Mouse (Mus musculus): ENCODE results near the gene Fads6. TPM values are rescaled to one million over a fixed set of nuclear protein-coding genes. Genes with fewer than 3 reads are reported as not detected.

The Fads6 gene
- polyA plus RNA-seq, 1 experiment from 2014 or later: 1.2 TPM

DNA sequence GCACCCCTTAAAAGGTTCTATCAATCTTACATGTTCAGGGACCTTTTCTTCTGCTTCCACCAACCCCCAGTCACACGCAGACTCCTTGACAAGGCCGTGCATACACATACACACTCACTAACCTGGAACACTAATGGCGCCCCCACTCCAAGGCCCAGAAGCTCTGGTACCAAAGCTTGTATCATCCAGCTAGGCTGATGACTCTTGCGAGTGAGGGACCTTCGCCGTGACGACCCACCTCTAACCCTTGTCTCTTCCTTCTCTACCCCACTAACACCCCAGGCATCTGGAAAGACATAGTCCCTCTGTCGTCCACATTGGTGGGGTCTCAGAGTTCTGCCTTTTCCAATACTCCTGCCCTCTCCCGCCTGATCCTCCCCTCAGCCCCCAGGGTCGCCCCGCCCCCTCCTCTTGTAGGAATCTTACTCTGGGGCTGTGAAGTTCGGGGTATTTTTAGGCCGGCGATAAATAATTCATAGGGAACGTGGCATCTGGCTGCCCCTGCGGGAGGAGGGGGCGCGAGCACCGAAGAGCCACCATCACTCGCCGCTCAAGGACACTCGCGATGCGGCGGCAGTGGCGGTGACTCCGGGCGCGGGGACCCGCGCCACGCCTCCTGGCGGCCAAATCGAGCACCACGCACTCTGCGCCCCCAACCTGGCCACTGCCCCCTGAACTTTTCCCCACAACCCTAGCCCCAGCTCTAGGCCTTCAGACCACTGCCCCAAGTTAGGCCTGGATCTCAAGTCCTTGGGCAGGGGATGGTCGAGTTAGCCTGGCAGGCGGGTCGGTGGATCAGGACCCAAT lies 32.4 kb downstream of the Fads6 start:
- WGBS (ENCODE audit: insufficient replicate concordance): 6% methylated on average over 39 of the region's 39 CpGs
- Histone ChIP-seq H3K27me3 (ENCODE audit: control insufficient read depth, insufficient read depth, low read length) (peaks cover 95% of the 10 kb centered on the region), H3K4me3 (ENCODE audit: low read depth, low read length) (peak overlapping the region; percentile 23), H3K9me3 (replicated peaks; ENCODE audit: control insufficient read depth, low read length) (no peaks in the 10 kb centered on the region), H3K4me1 (ENCODE audit: control insufficient read depth, insufficient read depth, low read length) (peaks cover 19% of the 10 kb centered on the region), H3K36me3 (ENCODE audit: control insufficient read depth, insufficient read depth, low read length) (peaks cover 2% of the 10 kb centered on the region; the same call in 1 of the 2 replicates), H3K4me2 (peak overlapping the region; percentile 63), H3K9ac (ENCODE audit: low read depth, low read length) (no peak overlapping the region), H3K27ac (ENCODE audit: low read depth, low read length) (no peak overlapping the region)
- ATAC-seq (replicated peaks; ENCODE audit: insufficient number of reproducible peaks, low FRiP score, low TSS enrichment): no peak

GRCm38 (mm10) chr11:115264136-115264861 lies 33.2 kb downstream of the Fads6 start:
- no peak overlapping the region for H3K4me3 ChIP-seq (ENCODE audit: low read depth, low read length)
- WGBS (ENCODE audit: insufficient replicate concordance): 55% methylated on average over 7 of the region's 7 CpGs
- H3K27me3 ChIP-seq (ENCODE audit: control insufficient read depth, insufficient read depth, low read length): peaks cover 97% of the 10 kb centered on the region
- no peak overlapping the region for H3K9ac ChIP-seq (ENCODE audit: low read depth, low read length)
- H3K4me2 ChIP-seq: no peak overlapping the region
- H3K27ac ChIP-seq (ENCODE audit: low read depth, low read length): no peak overlapping the region
- peaks cover 2% of the 10 kb centered on the region; the same call in 1 of the 2 replicates for H3K36me3 ChIP-seq (ENCODE audit: control insufficient read depth, insufficient read depth, low read length)
- peaks cover 19% of the 10 kb centered on the region for H3K4me1 ChIP-seq (ENCODE audit: control insufficient read depth, insufficient read depth, low read length)
- no peaks in the 10 kb centered on the region for H3K9me3 ChIP-seq (replicated peaks; ENCODE audit: control insufficient read depth, low read length)
- ATAC-seq (replicated peaks; ENCODE audit: insufficient number of reproducible peaks, low FRiP score, low TSS enrichment): no peak

GRCm38 (mm10) chr11:115262954-115263353 lies 34.5 kb downstream of the Fads6 start:
- Histone ChIP-seq H3K9ac (ENCODE audit: low read depth, low read length) (no peak overlapping the region), H3K9me3 (replicated peaks; ENCODE audit: control insufficient read depth, low read length) (no peaks in the 10 kb centered on the region), H3K36me3 (ENCODE audit: control insufficient read depth, insufficient read depth, low read length) (no peaks in the 10 kb centered on the region), H3K4me1 (ENCODE audit: control insufficient read depth, insufficient read depth, low read length) (peaks cover 22% of the 10 kb centered on the region), H3K27me3 (ENCODE audit: control insufficient read depth, insufficient read depth, low read length) (peaks cover 97% of the 10 kb centered on the region), H3K4me3 (ENCODE audit: low read depth, low read length) (no peak overlapping the region), H3K4me2 (no peak overlapping the region), H3K27ac (ENCODE audit: low read depth, low read length) (no peak overlapping the region)
- ATAC-seq (replicated peaks; ENCODE audit: insufficient number of reproducible peaks, low FRiP score, low TSS enrichment): no peak
- 59% methylated on average over 11 of the region's 11 CpGs for WGBS (ENCODE audit: insufficient replicate concordance)

GRCm38 (mm10) chr11:115259134-115259533 lies 38.3 kb downstream of the Fads6 start:
- Histone ChIP-seq H3K27ac (ENCODE audit: low read depth, low read length) (no peak overlapping the region), H3K9ac (ENCODE audit: low read depth, low read length) (no peak overlapping the region), H3K9me3 (replicated peaks; ENCODE audit: control insufficient read depth, low read length) (no peaks in the 10 kb centered on the region), H3K4me1 (ENCODE audit: control insufficient read depth, insufficient read depth, low read length) (0 out of 2 replicates have a peak, but pooled peaks cover 5% of the 10 kb centered on the region), H3K4me2 (no peak overlapping the region), H3K36me3 (ENCODE audit: control insufficient read depth, insufficient read depth, low read length) (no peaks in the 10 kb centered on the region), H3K4me3 (ENCODE audit: low read depth, low read length) (no peak overlapping the region), H3K27me3 (ENCODE audit: control insufficient read depth, insufficient read depth, low read length) (peaks cover 95% of the 10 kb centered on the region)
- no peak for ATAC-seq (replicated peaks; ENCODE audit: insufficient number of reproducible peaks, low FRiP score, low TSS enrichment)
- WGBS (ENCODE audit: insufficient replicate concordance): 57% methylated on average over 4 of the region's 4 CpGs

- peak overlapping the region; percentile 6; the same call in 1 of the 2 replicates for H3K4me3 ChIP-seq (ENCODE audit: low read depth, low read length)
- H3K4me2 ChIP-seq: peak overlapping the region; percentile 38
- H3K27ac ChIP-seq (ENCODE audit: low read depth, low read length): no peak overlapping the region
- H3K27me3 ChIP-seq (ENCODE audit: control insufficient read depth, insufficient read depth, low read length): peaks cover 93% of the 10 kb centered on the region
- 0 out of 2 replicates have a peak, but pooled peaks cover 5% of the 10 kb centered on the region for H3K4me1 ChIP-seq (ENCODE audit: control insufficient read depth, insufficient read depth, low read length)
- 13% methylated on average over 59 of the region's 59 CpGs for WGBS (ENCODE audit: insufficient replicate concordance)
- no peaks in the 10 kb centered on the region for H3K9me3 ChIP-seq (replicated peaks; ENCODE audit: control insufficient read depth, low read length)
- no peaks in the 10 kb centered on the region for H3K36me3 ChIP-seq (ENCODE audit: control insufficient read depth, insufficient read depth, low read length)
- ATAC-seq (replicated peaks; ENCODE audit: insufficient number of reproducible peaks, low FRiP score, low TSS enrichment): no peak
- H3K9ac ChIP-seq (ENCODE audit: low read depth, low read length): no peak overlapping the region
Measured at GRCm38 (mm10) chr11:115257775-115258510, 39.5 kb downstream of the Fads6 start.

DNA sequence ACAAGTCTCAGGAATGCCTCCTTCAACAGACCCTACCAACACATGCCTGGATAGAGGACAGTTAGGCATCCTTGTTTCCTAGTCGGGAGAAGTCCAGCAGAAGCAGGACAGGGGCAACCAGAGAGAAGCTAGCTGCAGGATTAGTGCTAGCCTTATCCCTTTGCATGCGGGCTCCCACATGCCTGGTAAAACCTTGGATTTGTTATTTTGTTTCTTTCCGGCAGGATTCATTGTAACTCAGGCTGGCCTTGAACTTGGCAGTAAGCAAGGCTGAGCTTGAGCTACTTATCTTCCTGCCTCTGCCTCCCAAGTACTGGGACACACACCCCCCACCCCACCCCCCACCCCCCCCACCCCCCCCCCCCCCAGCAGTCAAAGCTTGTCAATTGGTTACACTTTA lies 46.2 kb downstream of the Fads6 start:
- no peaks in the 10 kb centered on the region for H3K9me3 ChIP-seq (replicated peaks; ENCODE audit: control insufficient read depth, low read length)
- H3K9ac ChIP-seq (ENCODE audit: low read depth, low read length): no peak overlapping the region
- peaks cover 90% of the 10 kb centered on the region for H3K27me3 ChIP-seq (ENCODE audit: control insufficient read depth, insufficient read depth, low read length)
- H3K4me2 ChIP-seq: no peak overlapping the region
- peaks cover 22% of the 10 kb centered on the region for H3K4me1 ChIP-seq (ENCODE audit: control insufficient read depth, insufficient read depth, low read length)
- ATAC-seq (replicated peaks; ENCODE audit: insufficient number of reproducible peaks, low FRiP score, low TSS enrichment): no peak
- WGBS (ENCODE audit: insufficient replicate concordance): 41% methylated on average over 3 of the region's 3 CpGs
- H3K36me3 ChIP-seq (ENCODE audit: control insufficient read depth, insufficient read depth, low read length): no peaks in the 10 kb centered on the region
- no peak overlapping the region for H3K27ac ChIP-seq (ENCODE audit: low read depth, low read length)
- H3K4me3 ChIP-seq (ENCODE audit: low read depth, low read length): no peak overlapping the region

- ATAC-seq (replicated peaks; ENCODE audit: insufficient number of reproducible peaks, low FRiP score, low TSS enrichment): no peak
- Histone ChIP-seq H3K36me3 (ENCODE audit: control insufficient read depth, insufficient read depth, low read length) (no peaks in the 10 kb centered on the region), H3K9ac (ENCODE audit: low read depth, low read length) (peak overlapping the region; percentile 34; the same call in 1 of the 2 replicates), H3K4me3 (ENCODE audit: low read depth, low read length) (peak overlapping the region; percentile 45), H3K27me3 (ENCODE audit: control insufficient read depth, insufficient read depth, low read length) (peaks cover 88% of the 10 kb centered on the region), H3K4me1 (ENCODE audit: control insufficient read depth, insufficient read depth, low read length) (peaks cover 23% of the 10 kb centered on the region), H3K27ac (ENCODE audit: low read depth, low read length) (no peak overlapping the region), H3K4me2 (peak overlapping the region; percentile 83), H3K9me3 (replicated peaks; ENCODE audit: control insufficient read depth, low read length) (no peaks in the 10 kb centered on the region)
- WGBS (ENCODE audit: insufficient replicate concordance): 2% methylated on average over 36 of the region's 36 CpGs
Measured at GRCm38 (mm10) chr11:115250405-115251090, 46.9 kb downstream of the Fads6 start.
